Mouse (Mus musculus): Measurements from ENCODE around the gene Icam5. TPM values are rescaled to one million over a fixed set of nuclear protein-coding genes. Genes with fewer than 3 reads are reported as not detected.
A peak's percentile ranks its signal among the peaks of the same experiment; 100 is the strongest.

Icam5 gene
- 1.1 and 1.2 TPM in 2 replicates for polyA plus RNA-seq (2012; rRNA removed)

GRCm38 (mm10) chr9:21031896-21032351, at the start of gene Icam5:
Gene Icam5, plus strand, starts transcription at chr9:21032073.
- Histone ChIP-seq H3K36me3 (ENCODE audit: control insufficient read depth, insufficient read depth, low read length) (peaks cover 11% of the 10 kb centered on the region), H3K4me3 (ENCODE audit: extremely low read depth, insufficient read depth, insufficient read length) (peak within 1 kb of the TSS; percentile 68), H3K4me1 (ENCODE audit: control insufficient read depth, insufficient read depth, insufficient read length) (peaks cover 22% of the 10 kb centered on the region), H3K27me3 (ENCODE audit: control insufficient read depth, insufficient read depth, low read length) (peaks cover 25% of the 10 kb centered on the region), H3K27ac (ENCODE audit: insufficient read depth, low read length) (peak within 1 kb of the TSS; percentile 77)
- no peak for DNase-seq (ENCODE audit: low read depth in 1 of 2, low spot score in 2 of 2)
- under 1% methylated on average over 35 of the region's 35 CpGs for WGBS
- TF ChIP-seq CTCF (IDR thresholded peaks at IDR 0.05; ENCODE audit: extremely low read depth, insufficient read depth, insufficient read length, insufficient replicate concordance): no peak
- TF ChIP-seq POLR2A (IDR thresholded peaks at IDR 0.05; ENCODE audit: low read depth, low read length): no peak

GRCm38 (mm10) chr9:20982171-20982570, 49.7 kb upstream of the Icam5 start:
- no peak for DNase-seq (ENCODE audit: low read depth in 1 of 2, low spot score in 2 of 2)
- WGBS: 83% methylated on average over 3 of the region's 3 CpGs
- H3K4me3 ChIP-seq (ENCODE audit: extremely low read depth, insufficient read depth, insufficient read length): no peak overlapping the region
- no peaks in the 10 kb centered on the region; the same call in 1 of the 2 replicates for H3K4me1 ChIP-seq (ENCODE audit: control insufficient read depth, insufficient read depth, insufficient read length)
- TF ChIP-seq CTCF (IDR thresholded peaks at IDR 0.05; ENCODE audit: extremely low read depth, insufficient read depth, insufficient read length, insufficient replicate concordance) (no peak), POLR2A (IDR thresholded peaks at IDR 0.05; ENCODE audit: low read depth, low read length) (no peak)
- no peaks in the 10 kb centered on the region for H3K36me3 ChIP-seq (ENCODE audit: control insufficient read depth, insufficient read depth, low read length)
- no peaks in the 10 kb centered on the region for H3K27me3 ChIP-seq (ENCODE audit: control insufficient read depth, insufficient read depth, low read length)
- H3K27ac ChIP-seq (ENCODE audit: insufficient read depth, low read length): no peak overlapping the region

GRCm38 (mm10) chr9:20983169-20983568, 48.7 kb upstream of the Icam5 start:
- no peak overlapping the region for H3K27ac ChIP-seq (ENCODE audit: insufficient read depth, low read length)
- no peaks in the 10 kb centered on the region for H3K27me3 ChIP-seq (ENCODE audit: control insufficient read depth, insufficient read depth, low read length)
- TF ChIP-seq POLR2A (IDR thresholded peaks at IDR 0.05; ENCODE audit: low read depth, low read length) (no peak), CTCF (IDR thresholded peaks at IDR 0.05; ENCODE audit: extremely low read depth, insufficient read depth, insufficient read length, insufficient replicate concordance) (no peak)
- no peaks in the 10 kb centered on the region; the same call in 1 of the 2 replicates for H3K4me1 ChIP-seq (ENCODE audit: control insufficient read depth, insufficient read depth, insufficient read length)
- WGBS: 15% methylated on average over 5 of the region's 5 CpGs
- H3K4me3 ChIP-seq (ENCODE audit: extremely low read depth, insufficient read depth, insufficient read length): no peak overlapping the region
- H3K36me3 ChIP-seq (ENCODE audit: control insufficient read depth, insufficient read depth, low read length): no peaks in the 10 kb centered on the region
- no peak for DNase-seq (ENCODE audit: low read depth in 1 of 2, low spot score in 2 of 2)

DNA sequence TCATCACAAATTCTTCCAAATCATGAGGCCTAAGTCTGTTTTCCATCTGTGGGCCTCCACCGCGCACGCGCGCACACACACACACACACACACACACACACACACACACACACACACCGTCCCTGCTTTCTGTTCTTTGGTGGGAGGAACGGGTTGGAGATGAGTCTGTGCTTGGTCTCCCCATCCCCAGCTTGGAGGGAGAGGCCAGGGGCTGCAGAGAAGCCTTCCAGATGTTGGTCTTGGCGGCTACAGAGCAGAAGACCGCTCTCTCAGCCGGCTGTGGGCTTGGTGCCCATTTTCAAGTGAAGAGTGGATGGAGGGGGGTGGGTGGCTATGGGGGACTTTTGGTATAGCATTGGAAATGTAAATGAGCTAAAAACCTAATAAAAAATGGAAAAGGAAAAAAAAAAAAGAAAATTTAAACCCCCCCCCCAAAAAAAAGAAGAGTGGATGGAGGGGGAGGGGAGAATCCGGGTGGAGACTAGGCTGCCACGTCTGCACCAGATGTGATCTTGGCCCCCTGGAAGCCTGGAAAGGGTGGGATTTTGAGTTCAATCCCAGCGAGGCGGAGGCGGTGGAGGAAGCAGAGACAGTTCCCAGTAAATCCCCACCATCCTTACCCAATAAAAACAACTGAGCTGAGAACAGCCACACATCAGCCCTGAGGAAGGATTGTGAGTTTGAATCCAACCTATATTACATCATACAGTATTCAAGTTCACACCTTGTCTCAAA, 44.8 kb upstream of the Icam5 start:
- TF ChIP-seq POLR2A (IDR thresholded peaks at IDR 0.05; ENCODE audit: low read depth, low read length) (no peak), CTCF (IDR thresholded peaks at IDR 0.05; ENCODE audit: extremely low read depth, insufficient read depth, insufficient read length, insufficient replicate concordance) (no peak)
- DNase-seq (ENCODE audit: low read depth in 1 of 2, low spot score in 2 of 2): no peak
- H3K4me3 ChIP-seq (ENCODE audit: extremely low read depth, insufficient read depth, insufficient read length): no peak overlapping the region
- H3K36me3 ChIP-seq (ENCODE audit: control insufficient read depth, insufficient read depth, low read length): no peaks in the 10 kb centered on the region
- WGBS: 81% methylated on average over 15 of the region's 15 CpGs
- no peak overlapping the region for H3K27ac ChIP-seq (ENCODE audit: insufficient read depth, low read length)
- no peaks in the 10 kb centered on the region for H3K27me3 ChIP-seq (ENCODE audit: control insufficient read depth, insufficient read depth, low read length)
- no peaks in the 10 kb centered on the region for H3K4me1 ChIP-seq (ENCODE audit: control insufficient read depth, insufficient read depth, insufficient read length)

- H3K4me3 ChIP-seq (ENCODE audit: extremely low read depth, insufficient read depth, insufficient read length): no peak overlapping the region
- no peaks in the 10 kb centered on the region for H3K36me3 ChIP-seq (ENCODE audit: control insufficient read depth, insufficient read depth, low read length)
- TF ChIP-seq POLR2A (IDR thresholded peaks at IDR 0.05; ENCODE audit: low read depth, low read length): no peak
- no peak for TF ChIP-seq CTCF (IDR thresholded peaks at IDR 0.05; ENCODE audit: extremely low read depth, insufficient read depth, insufficient read length, insufficient replicate concordance)
- 17% methylated on average over 7 of the region's 7 CpGs for WGBS
- no peaks in the 10 kb centered on the region for H3K4me1 ChIP-seq (ENCODE audit: control insufficient read depth, insufficient read depth, insufficient read length)
- H3K27me3 ChIP-seq (ENCODE audit: control insufficient read depth, insufficient read depth, low read length): no peaks in the 10 kb centered on the region
- H3K27ac ChIP-seq (ENCODE audit: insufficient read depth, low read length): no peak overlapping the region
- DNase-seq (ENCODE audit: low read depth in 1 of 2, low spot score in 2 of 2): no peak
These were observed 43.9 kb upstream of the Icam5 start for GRCm38 (mm10) chr9:20987953-20988352.

DNA sequence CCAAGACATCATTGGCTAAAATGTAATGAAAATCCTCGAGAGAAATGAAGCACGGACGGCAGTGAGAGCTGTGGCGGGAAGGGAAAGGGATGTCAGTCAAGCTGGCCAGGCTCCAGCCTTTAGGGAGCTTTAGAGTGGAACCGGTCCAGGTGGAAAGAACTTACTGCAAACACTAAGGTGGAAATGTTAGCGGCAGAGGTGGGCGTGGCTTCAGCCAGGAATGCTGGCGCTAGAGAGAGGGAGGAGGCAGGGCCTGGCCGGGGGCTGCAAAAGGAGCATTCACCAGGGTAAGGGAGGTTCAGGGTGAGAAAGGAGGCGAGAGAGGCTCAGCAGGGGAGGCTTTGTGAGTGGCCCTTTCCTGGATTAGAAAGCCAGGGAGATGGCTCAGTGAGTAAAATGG, 41.0 kb upstream of the Icam5 start:
- WGBS: 43% methylated on average over 10 of the region's 10 CpGs
- no peak for DNase-seq (ENCODE audit: low read depth in 1 of 2, low spot score in 2 of 2)

GRCm38 (mm10) chr9:20991587-20991986, 40.3 kb upstream of the Icam5 start:
- WGBS: 100% methylated on average over 4 of the region's 4 CpGs
- H3K4me3 ChIP-seq (ENCODE audit: extremely low read depth, insufficient read depth, insufficient read length): no peak overlapping the region
- H3K4me1 ChIP-seq (ENCODE audit: control insufficient read depth, insufficient read depth, insufficient read length): no peaks in the 10 kb centered on the region
- DNase-seq (ENCODE audit: low read depth in 1 of 2, low spot score in 2 of 2): no peak
- no peak overlapping the region for H3K27ac ChIP-seq (ENCODE audit: insufficient read depth, low read length)
- no peaks in the 10 kb centered on the region for H3K36me3 ChIP-seq (ENCODE audit: control insufficient read depth, insufficient read depth, low read length)
- H3K27me3 ChIP-seq (ENCODE audit: control insufficient read depth, insufficient read depth, low read length): no peaks in the 10 kb centered on the region
- TF ChIP-seq POLR2A (IDR thresholded peaks at IDR 0.05; ENCODE audit: low read depth, low read length): no peak
- TF ChIP-seq CTCF (IDR thresholded peaks at IDR 0.05; ENCODE audit: extremely low read depth, insufficient read depth, insufficient read length, insufficient replicate concordance): no peak

More for the DNA sequence above, 41.0 kb upstream of the Icam5 start:
- H3K4me3 ChIP-seq (ENCODE audit: extremely low read depth, insufficient read depth, insufficient read length): no peak overlapping the region
- H3K27me3 ChIP-seq (ENCODE audit: control insufficient read depth, insufficient read depth, low read length): no peaks in the 10 kb centered on the region
- TF ChIP-seq POLR2A (IDR thresholded peaks at IDR 0.05; ENCODE audit: low read depth, low read length): no peak
- TF ChIP-seq CTCF (IDR thresholded peaks at IDR 0.05; ENCODE audit: extremely low read depth, insufficient read depth, insufficient read length, insufficient replicate concordance): no peak
- H3K36me3 ChIP-seq (ENCODE audit: control insufficient read depth, insufficient read depth, low read length): no peaks in the 10 kb centered on the region
- no peak overlapping the region for H3K27ac ChIP-seq (ENCODE audit: insufficient read depth, low read length)
- no peaks in the 10 kb centered on the region for H3K4me1 ChIP-seq (ENCODE audit: control insufficient read depth, insufficient read depth, insufficient read length)

Data from spleen, adult 2 months (tissue).